Mouse (Mus musculus) kidney, embryonic 14.5 days (tissue): ENCODE data around the gene Etnk2. TPM values are rescaled to one million over a fixed set of nuclear protein-coding genes. Genes with fewer than 3 reads are reported as not detected.

ENCODE experiments used
- ATAC-seq: fragments of 200-750 bp; cut with Nextera tagmentation; 2 replicates; pipeline ENCODE4 v1.8.0; 2017; ENCODE audit warnings: moderate number of reproducible peaks, mild to moderate bottlenecking, moderate TSS enrichment, moderate library complexity; ENCODE audit not compliant: low FRiP score, low TSS enrichment
- H3K27ac ChIP-seq: fragments of 300-500 bp; sonication (generic); 2 replicates; pipeline ENCODE4 v1.5.1; 2014; ENCODE audit warnings: low read depth, mild to moderate bottlenecking, low read length, moderate library complexity, mixed read lengths
- H3K27me3 ChIP-seq: fragments of 300-500 bp; sonication (generic); 2 replicates; pipeline ENCODE4 v1.6.1; 2014; ENCODE audit warnings: mild to moderate bottlenecking, low read length; ENCODE audit not compliant: control insufficient read depth, insufficient read depth
- H3K36me3 ChIP-seq: fragments of 300-500 bp; sonication (generic); 2 replicates; pipeline ENCODE4 v1.6.1; 2014; ENCODE audit warnings: low read length, mixed read lengths; ENCODE audit not compliant: control insufficient read depth, insufficient read depth
- H3K4me1 ChIP-seq: fragments of 300-500 bp; sonication (generic); 2 replicates; pipeline ENCODE4 v1.6.1; 2014; ENCODE audit warnings: low read length, mixed read lengths; ENCODE audit not compliant: control insufficient read depth, insufficient read depth
- H3K4me2 ChIP-seq: fragments of 300-500 bp; sonication (generic); replicated peaks from 2 replicates; pipeline ENCODE4 v1.6.1; 2014; ENCODE audit warnings: low read depth, mild to moderate bottlenecking, low read length
- H3K4me3 ChIP-seq: fragments of 300-500 bp; sonication (generic); 2 replicates; pipeline ENCODE4 v1.5.1; 2014; ENCODE audit warnings: mild to moderate bottlenecking, low read length
- H3K9ac ChIP-seq: fragments of 300-500 bp; sonication (generic); 2 replicates; pipeline ENCODE4 v1.6.1; 2014; ENCODE audit warnings: low read depth, mild to moderate bottlenecking, low read length, moderate library complexity
- H3K9me3 ChIP-seq: fragments of 300-500 bp; sonication (generic); 2 replicates; pipeline ENCODE4 v1.6.1; 2016; ENCODE audit warnings: low read length; ENCODE audit not compliant: control insufficient read depth
- WGBS: fragments of 180-500 bp; shearing (Covaris S2); extraction: QIAGEN DNeasy Blood & Tissue Kit; methylation state at CpG from one replicate; pipeline ENCODE4 v1.1.7; 2014; 5-methylcytosine and 5-hydroxymethylcytosine counted together
- polyA plus RNA-seq: library from polyadenylated mRNA; unstranded; fragments of >200 nt; fragmentation: Nextera tagmentation; extraction: Ambion mirVana; gene quantifications from 2 replicates; pipeline ENCODE4 v1.2.1, GENCODE M21; 2014

Etnk2 gene
- polyA plus RNA-seq, 1 experiment from 2014 or later, result 2.0 TPM

DNA sequence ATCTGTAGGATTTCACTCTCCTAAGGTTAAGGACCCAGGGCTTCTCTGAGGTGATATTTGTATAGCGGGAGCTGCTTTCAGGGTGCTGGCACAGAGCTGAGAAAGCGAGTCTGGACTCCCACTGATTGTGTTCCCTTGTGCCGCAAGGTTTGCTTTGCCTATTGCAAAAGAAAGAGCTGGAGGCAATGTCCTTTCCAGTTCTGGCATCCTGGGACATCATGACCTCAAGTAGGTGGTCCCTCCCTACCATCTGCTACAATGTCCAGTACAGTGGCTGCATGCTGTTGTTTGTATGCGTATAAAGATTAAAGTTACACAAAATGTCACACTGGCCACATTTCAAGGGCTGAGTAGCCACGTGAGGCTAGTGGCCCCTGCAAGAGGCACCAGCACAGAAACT is 1.3 kb upstream of the Etnk2 start:
- Histone ChIP-seq H3K4me3 (no peak overlapping the region), H3K27ac (no peak overlapping the region), H3K27me3 (peaks cover 6% of the 10 kb centered on the region; the same call in 1 of the 2 replicates), H3K4me2 (no peak overlapping the region), H3K9ac (no peak overlapping the region), H3K9me3 (no peaks in the 10 kb centered on the region), H3K4me1 (peaks cover 5% of the 10 kb centered on the region; the same call in 1 of the 2 replicates), H3K36me3 (no peaks in the 10 kb centered on the region)
- ATAC-seq, result no peak
- WGBS, result 92% methylated on average over 5 of the region's 5 CpGs

DNA sequence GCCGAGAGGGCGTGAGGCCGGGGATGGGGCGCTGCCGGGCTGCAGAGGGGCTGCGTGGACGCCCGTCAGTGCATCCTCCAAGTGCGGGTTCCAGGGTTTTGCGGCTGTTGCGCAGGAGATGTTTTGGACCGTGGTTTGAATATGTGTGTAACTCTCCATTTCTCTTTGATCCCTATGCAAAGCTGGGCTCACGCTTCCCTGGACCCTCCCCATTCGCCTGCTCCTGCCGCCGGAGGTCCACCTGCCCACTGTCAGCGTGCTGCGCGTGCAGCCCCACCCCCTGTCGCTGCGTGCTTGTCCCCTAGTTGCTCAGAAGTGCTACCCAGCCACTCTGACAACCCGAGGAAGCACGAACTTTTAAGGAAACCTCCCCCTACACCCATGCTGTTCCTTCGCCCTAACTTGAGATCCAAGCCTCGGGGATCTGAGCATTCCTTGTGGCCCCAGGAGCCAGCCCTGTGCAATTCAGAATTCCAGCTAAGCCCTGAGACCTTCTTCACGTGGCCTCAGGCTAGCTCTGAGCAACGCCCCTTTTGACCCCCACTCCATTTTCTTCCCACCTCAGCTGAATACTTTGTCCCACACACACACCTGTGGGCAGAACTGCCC is 754 bp downstream of the Etnk2 start:
- no peaks in the 10 kb centered on the region for H3K9me3 ChIP-seq
- no peak overlapping the region for H3K27ac ChIP-seq

DNA sequence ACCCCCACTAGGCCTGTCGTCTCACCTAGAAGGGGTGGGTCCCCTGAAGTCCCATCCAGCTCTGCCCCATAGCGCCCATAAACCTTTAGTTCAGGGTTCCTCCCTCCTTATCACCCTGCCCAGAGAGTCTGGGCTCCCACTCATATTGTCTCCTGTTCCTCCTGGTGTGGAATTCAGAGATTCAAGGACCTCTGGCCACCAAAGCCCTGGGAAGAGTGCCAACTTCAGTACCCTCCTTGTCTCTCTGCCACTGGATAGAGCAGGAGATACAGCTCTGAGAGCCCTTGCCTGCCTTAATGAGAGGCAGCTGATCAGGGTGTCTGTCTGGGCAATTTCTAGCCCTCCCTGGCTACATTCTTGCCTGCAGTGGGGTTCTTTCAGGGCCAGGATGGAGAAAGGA is 1.5 kb downstream of the Etnk2 start:
- no peaks in the 10 kb centered on the region for H3K9me3 ChIP-seq
- H3K27me3 ChIP-seq, result peaks cover 6% of the 10 kb centered on the region; the same call in 1 of the 2 replicates
- WGBS, result 44% methylated on average over 2 of the region's 2 CpGs
- H3K9ac ChIP-seq, result no peak overlapping the region
- H3K36me3 ChIP-seq, result no peaks in the 10 kb centered on the region
- H3K4me1 ChIP-seq, result peaks cover 14% of the 10 kb centered on the region
- no peak overlapping the region for H3K4me2 ChIP-seq
- ATAC-seq, result no peak
- no peak overlapping the region for H3K27ac ChIP-seq
- no peak overlapping the region for H3K4me3 ChIP-seq

More for the DNA sequence above, 754 bp downstream of the Etnk2 start:
- Histone ChIP-seq H3K9ac (peak overlapping the region; percentile 40; the same call in 1 of the 2 replicates), H3K27me3 (peaks cover 6% of the 10 kb centered on the region; the same call in 1 of the 2 replicates), H3K4me3 (peak overlapping the region; percentile 59), H3K36me3 (no peaks in the 10 kb centered on the region), H3K4me2 (peak overlapping the region; percentile 97), H3K4me1 (peaks cover 14% of the 10 kb centered on the region)
- WGBS, result 4% methylated on average over 27 of the region's 27 CpGs
- peak; percentile 7; the same call in 1 of the 2 replicates for ATAC-seq

GRCm38 (mm10) chr1:133366951-133367605 is 3.7 kb downstream of the Etnk2 start:
- H3K9me3 ChIP-seq, result no peaks in the 10 kb centered on the region
- WGBS, result 40% methylated on average over 10 of the region's 10 CpGs
- H3K27ac ChIP-seq, result no peak overlapping the region
- no peak overlapping the region for H3K9ac ChIP-seq
- peaks cover 6% of the 10 kb centered on the region; the same call in 1 of the 2 replicates for H3K27me3 ChIP-seq
- no peaks in the 10 kb centered on the region for H3K36me3 ChIP-seq
- H3K4me2 ChIP-seq, result no peak overlapping the region
- no peak overlapping the region for H3K4me3 ChIP-seq
- peaks cover 14% of the 10 kb centered on the region for H3K4me1 ChIP-seq
- no peak for ATAC-seq

- Histone ChIP-seq H3K4me2 (no peak overlapping the region; the same call in 1 of the 2 replicates), H3K9me3 (no peaks in the 10 kb centered on the region), H3K4me3 (no peak overlapping the region), H3K36me3 (no peaks in the 10 kb centered on the region), H3K9ac (no peak overlapping the region), H3K4me1 (peaks cover 14% of the 10 kb centered on the region), H3K27me3 (peaks cover 6% of the 10 kb centered on the region; the same call in 1 of the 2 replicates), H3K27ac (no peak overlapping the region)
- ATAC-seq, result no peak
- 14% methylated on average over 11 of the region's 11 CpGs for WGBS
Observed at GRCm38 (mm10) chr1:133367606-133368488, 4.5 kb downstream of the Etnk2 start.

DNA sequence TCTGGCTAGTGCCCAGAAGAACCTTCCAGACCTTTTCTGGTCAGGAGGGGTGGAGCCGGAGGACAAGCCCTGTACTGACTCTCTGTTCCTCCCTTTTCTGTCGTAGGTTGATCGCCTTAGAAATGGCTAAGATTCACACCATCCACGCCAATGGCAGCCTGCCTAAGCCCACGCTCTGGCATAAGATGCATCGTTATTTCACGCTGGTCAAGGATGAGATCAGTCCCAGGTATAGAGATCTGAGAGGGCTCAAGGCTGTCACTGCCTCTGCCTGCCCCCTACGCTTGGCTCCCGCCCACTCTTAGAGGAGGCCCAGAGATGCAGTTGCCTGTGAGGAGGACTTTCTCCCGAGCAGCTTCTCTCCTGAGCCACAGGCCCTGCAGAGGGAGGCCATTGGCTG is 5.3 kb downstream of the Etnk2 start:
- Histone ChIP-seq H3K4me1 (peaks cover 14% of the 10 kb centered on the region), H3K4me3 (no peak overlapping the region), H3K36me3 (no peaks in the 10 kb centered on the region), H3K9ac (no peak overlapping the region), H3K9me3 (no peaks in the 10 kb centered on the region), H3K4me2 (no peak overlapping the region), H3K27me3 (peaks cover 6% of the 10 kb centered on the region; the same call in 1 of the 2 replicates), H3K27ac (no peak overlapping the region)
- ATAC-seq, result no peak
- 59% methylated on average over 10 of the region's 10 CpGs for WGBS

- no peaks in the 10 kb centered on the region for H3K9me3 ChIP-seq
- H3K36me3 ChIP-seq, result no peaks in the 10 kb centered on the region
- no peak for ATAC-seq
- H3K27ac ChIP-seq, result no peak overlapping the region
- H3K4me1 ChIP-seq, result peaks cover 8% of the 10 kb centered on the region
- H3K4me3 ChIP-seq, result no peak overlapping the region
- H3K9ac ChIP-seq, result no peak overlapping the region
- no peak overlapping the region for H3K4me2 ChIP-seq
- no peaks in the 10 kb centered on the region; the same call in 1 of the 2 replicates for H3K27me3 ChIP-seq
- WGBS, result 67% methylated on average over 4 of the region's 4 CpGs
Observed at GRCm38 (mm10) chr1:133370352-133370751, 7.0 kb downstream of the Etnk2 start.

- no peaks in the 10 kb centered on the region; the same call in 1 of the 2 replicates for H3K27me3 ChIP-seq
- no peak for ATAC-seq
- peaks cover 8% of the 10 kb centered on the region for H3K4me1 ChIP-seq
- no peak overlapping the region for H3K4me2 ChIP-seq
- H3K27ac ChIP-seq, result no peak overlapping the region
- no peak overlapping the region for H3K9ac ChIP-seq
- H3K36me3 ChIP-seq, result no peaks in the 10 kb centered on the region
- WGBS, result 85% methylated on average over 6 of the region's 6 CpGs
- no peak overlapping the region for H3K4me3 ChIP-seq
- no peaks in the 10 kb centered on the region for H3K9me3 ChIP-seq
Observed at GRCm38 (mm10) chr1:133371431-133371830, 8.1 kb downstream of the Etnk2 start.
